Mouse (Mus musculus) central nervous system, embryonic 11.5 days (tissue): ENCODE results near the gene G530012D18Rik. TPM values are rescaled to one million over a fixed set of nuclear protein-coding genes. Genes with fewer than 3 reads are reported as not detected.

Experiments
- polyA plus RNA-seq: library from polyadenylated mRNA; depleted of rRNA; stranded (reverse); fragments of >200 nt; gene quantifications from 2 replicates; pipeline ENCODE4 v1.2.3, GENCODE M21; 2012; rRNA removed

G530012D18Rik gene
- not detected in 2 replicates for polyA plus RNA-seq

DNA sequence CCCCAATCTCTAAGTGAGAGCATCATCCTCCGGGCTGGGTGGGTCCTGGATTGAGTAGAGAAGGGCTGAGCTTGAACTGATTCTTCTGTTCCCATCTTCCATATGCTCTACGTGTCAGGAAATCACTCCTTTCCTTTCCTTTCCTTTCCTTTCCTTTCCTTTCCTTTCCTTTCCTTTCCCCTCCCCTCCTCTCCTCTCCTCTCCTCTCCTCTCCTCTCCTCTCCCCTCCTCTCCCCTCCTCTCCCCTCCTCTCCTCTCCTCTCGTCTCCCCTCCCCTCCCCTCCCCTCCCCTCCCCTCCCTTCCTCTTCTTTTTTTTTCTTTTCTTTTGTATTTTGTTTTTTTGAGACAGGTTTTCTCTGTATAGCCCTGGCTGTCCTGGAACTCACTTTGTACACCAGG, at the start of gene G530012D18Rik:
Gene G530012D18Rik (plus strand): TSS at position 301 of the 400 bp plus-strand sequence.

DNA sequence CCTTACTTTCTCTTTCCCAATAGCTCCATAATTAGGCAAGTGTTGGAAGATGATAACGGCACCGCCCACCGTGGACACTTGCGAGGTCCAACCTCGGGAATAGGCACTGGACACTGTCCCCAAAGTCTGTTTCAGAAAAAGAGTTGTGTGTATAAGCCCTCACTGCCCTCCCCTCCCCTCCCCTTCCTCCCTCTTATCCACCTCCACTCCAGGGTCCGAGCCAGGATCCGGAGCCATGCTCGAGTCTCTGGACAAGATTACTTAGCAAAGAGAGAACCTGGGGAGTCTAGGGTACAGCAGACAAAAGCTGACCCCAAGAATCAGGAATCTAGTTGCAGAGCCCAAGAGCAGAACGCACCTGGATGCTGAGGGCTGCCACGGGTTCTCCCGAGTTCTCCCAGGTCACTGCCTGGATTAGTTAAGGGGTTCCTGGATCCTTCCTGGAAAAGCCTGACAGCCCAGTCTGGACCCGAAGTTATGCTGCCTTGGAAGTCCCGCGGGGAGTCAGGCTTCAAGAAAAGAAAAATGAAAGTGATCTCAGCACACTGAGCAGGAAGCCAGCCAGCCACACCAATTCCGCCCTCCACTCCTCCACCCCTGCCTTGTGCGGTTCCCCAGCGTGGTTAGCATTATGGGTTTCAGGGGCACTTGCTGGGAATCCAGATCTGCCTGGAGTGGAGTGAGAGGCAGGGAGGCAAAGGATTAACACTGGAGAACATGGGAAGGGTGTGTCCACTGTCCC, 23.0 kb downstream of the G530012D18Rik start, which contains the start of gene Sp110:
Gene Sp110 (minus strand): TSS at position 547 of the 742 bp plus-strand sequence.

DNA sequence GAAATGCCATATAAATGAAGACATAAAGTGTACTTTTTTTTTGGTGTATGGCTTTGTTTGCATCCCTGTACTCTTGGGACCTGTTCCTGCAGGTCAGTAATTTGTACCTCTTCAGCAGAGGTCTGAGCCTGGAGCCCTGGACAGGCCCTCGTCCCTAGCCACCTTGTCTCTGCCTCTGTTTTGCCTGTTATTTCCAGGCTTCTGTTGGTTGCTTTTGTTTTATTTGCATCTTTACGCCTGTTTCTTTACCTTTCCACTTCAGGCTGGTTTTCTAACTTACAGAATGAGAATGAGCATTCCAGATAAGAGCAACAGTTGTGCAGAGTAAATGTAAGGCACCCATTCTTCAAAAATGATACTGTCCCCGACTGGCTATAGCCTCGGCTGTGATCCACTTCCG, 24.6 kb downstream of the G530012D18Rik start, which contains the start of gene Sp140:
Gene Sp140 (plus strand): TSS at position 301 of the 400 bp plus-strand sequence.

Other genes with a start within 250 kb of the G530012D18Rik start
- gene Sp110, start 23.1 kb downstream of the G530012D18Rik start, polyA plus RNA-seq = 0.91 and 1.1 TPM in 2 replicates
- 0.94 and 0.98 TPM in 2 replicates for gene Sp140, start 24.7 kb downstream of the G530012D18Rik start, polyA plus RNA-seq
- 0.49 and 0.68 TPM in 2 replicates for gene Sp100, start 74.3 kb downstream of the G530012D18Rik start, polyA plus RNA-seq
- gene A630001G21Rik, start 203.0 kb downstream of the G530012D18Rik start, polyA plus RNA-seq = 2.2 and 2.5 TPM in 2 replicates
- gene Cab39, start 217.8 kb downstream of the G530012D18Rik start, polyA plus RNA-seq = 66.5 and 85.3 TPM in 2 replicates